Mouse (Mus musculus) forebrain, embryonic 11.5 days (tissue): ENCODE results near the gene Ric8a. TPM values are rescaled to one million over a fixed set of nuclear protein-coding genes. Genes with fewer than 3 reads are reported as not detected.

Experiments used
- polyA plus RNA-seq: library from polyadenylated mRNA; unstranded; fragments of >200 nt; fragmentation: Nextera tagmentation; extraction: Ambion mirVana; gene quantifications from 2 replicates; pipeline ENCODE4 v1.2.1, GENCODE M21; 2014

Ric8a gene
- polyA plus RNA-seq, 1 experiment from 2014 or later: 57.2 TPM

Other genes starting within 250 kb of the Ric8a start
- gene Olfr61, start 228.0 kb upstream of the Ric8a start, polyA plus RNA-seq: not detected in 2 replicates
- gene Olfr53, start 210.5 kb upstream of the Ric8a start, polyA plus RNA-seq: not detected in 2 replicates
- not detected in 2 replicates for gene Olfr539, start 197.0 kb upstream of the Ric8a start, polyA plus RNA-seq
- not detected in 2 replicates for gene Olfr45, start 175.0 kb upstream of the Ric8a start, polyA plus RNA-seq
- gene Olfr541, start 159.7 kb upstream of the Ric8a start, polyA plus RNA-seq: not detected in 2 replicates
- gene Cyp2e1, start 93.2 kb upstream of the Ric8a start, polyA plus RNA-seq: not detected in 2 replicates
- not detected in 2 replicates for gene Syce1, start 69.1 kb upstream of the Ric8a start, polyA plus RNA-seq
- gene Zfp941, start 34.8 kb upstream of the Ric8a start, polyA plus RNA-seq: 4.6 and 5.2 TPM in 2 replicates
- 0.48 TPM in 1 of 2 replicates, not detected in the other for gene Urah, start 21.9 kb upstream of the Ric8a start, polyA plus RNA-seq
- gene Scgb1c1, start 11.4 kb upstream of the Ric8a start, polyA plus RNA-seq: not detected in 2 replicates
- not detected in 2 replicates for gene Odf3, start 9.2 kb upstream of the Ric8a start, polyA plus RNA-seq
- not detected in 2 replicates for gene Gm45785, start 626 bp upstream of the Ric8a start, polyA plus RNA-seq
- 27.2 and 29.1 TPM in 2 replicates for gene Bet1l, start 620 bp downstream of the Ric8a start, polyA plus RNA-seq
- gene Psmd13, start 25.0 kb downstream of the Ric8a start, polyA plus RNA-seq: 242 and 244 TPM in 2 replicates
- 24.3 and 25.2 TPM in 2 replicates for gene Sirt3, start 25.4 kb downstream of the Ric8a start, polyA plus RNA-seq
- gene Cox8b, start 43.5 kb downstream of the Ric8a start, polyA plus RNA-seq: not detected in 2 replicates
- 0.11 and 0.37 TPM in 2 replicates for gene Nlrp6, start 63.9 kb downstream of the Ric8a start, polyA plus RNA-seq
- 15.8 and 16.1 TPM in 2 replicates for gene Pgghg, start 84.4 kb downstream of the Ric8a start, polyA plus RNA-seq
- 0.49 TPM in 1 of 2 replicates, not detected in the other for gene Ifitm5, start 93.3 kb downstream of the Ric8a start, polyA plus RNA-seq
- not detected in 2 replicates for gene Gm45717, start 99.0 kb downstream of the Ric8a start, polyA plus RNA-seq
- gene Ifitm2, start 99.0 kb downstream of the Ric8a start, polyA plus RNA-seq: 225 and 231 TPM in 2 replicates
- 5.6 and 8.1 TPM in 2 replicates for gene Ifitm1, start 110.3 kb downstream of the Ric8a start, polyA plus RNA-seq
- gene Ifitm3, start 153.8 kb downstream of the Ric8a start, polyA plus RNA-seq: 9.4 and 9.7 TPM in 2 replicates
- gene Ifitm6, start 161.0 kb downstream of the Ric8a start, polyA plus RNA-seq: not detected in 2 replicates
- gene Gm17387, start 172.2 kb downstream of the Ric8a start, polyA plus RNA-seq: not detected in 2 replicates
- gene B4galnt4, start 204.1 kb downstream of the Ric8a start, polyA plus RNA-seq: 22.3 and 23.5 TPM in 2 replicates
- 1.1 and 1.9 TPM in 2 replicates for gene Pkp3, start 221.3 kb downstream of the Ric8a start, polyA plus RNA-seq
- 1.2 and 1.8 TPM in 2 replicates for gene Sigirr, start 243.6 kb downstream of the Ric8a start, polyA plus RNA-seq